Mouse (Mus musculus) thymus, postnatal 14 days (tissue): ENCODE results near the gene Dhdh.
A peak's percentile ranks its signal among the peaks of the same experiment; 100 is the strongest.
"Not testable (repeated sequence)": the region's sequence is repeated elsewhere in the genome, so short reads cannot be mapped to it uniquely, and the experiment has no call there.

ENCODE experiments used
- DNase-seq: peaks from one replicate; pipeline ENCODE4 v3.0.0; 2021

Gene Dhdh

GRCm38 (mm10) chr7:45488293-45489204 is at the start of gene Dhdh:
Dhdh (minus strand) TSS chr7:45488805.
- peak; percentile 48 for DNase-seq

DNA sequence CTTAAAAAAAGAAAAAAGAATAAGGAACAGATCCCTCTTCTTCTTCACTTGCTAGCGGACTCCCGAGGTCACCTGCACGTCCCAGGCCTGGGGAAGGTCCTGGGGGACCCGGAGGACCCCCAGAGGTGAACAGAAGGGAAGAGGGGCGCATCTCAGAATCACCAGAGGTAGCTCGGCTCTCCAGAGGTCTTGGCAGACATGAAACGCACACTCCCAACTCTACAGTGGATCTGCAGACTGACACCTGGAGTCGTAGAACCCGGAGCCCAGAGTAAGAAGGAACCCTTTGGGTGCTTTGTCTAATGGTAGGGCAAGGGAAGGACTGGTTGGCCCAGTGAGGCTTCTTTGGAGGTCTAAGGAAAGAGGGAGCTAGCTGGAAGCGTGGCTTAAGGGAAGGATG is 49.0 kb upstream of the Dhdh start:
- DNase-seq = no peak

DNA sequence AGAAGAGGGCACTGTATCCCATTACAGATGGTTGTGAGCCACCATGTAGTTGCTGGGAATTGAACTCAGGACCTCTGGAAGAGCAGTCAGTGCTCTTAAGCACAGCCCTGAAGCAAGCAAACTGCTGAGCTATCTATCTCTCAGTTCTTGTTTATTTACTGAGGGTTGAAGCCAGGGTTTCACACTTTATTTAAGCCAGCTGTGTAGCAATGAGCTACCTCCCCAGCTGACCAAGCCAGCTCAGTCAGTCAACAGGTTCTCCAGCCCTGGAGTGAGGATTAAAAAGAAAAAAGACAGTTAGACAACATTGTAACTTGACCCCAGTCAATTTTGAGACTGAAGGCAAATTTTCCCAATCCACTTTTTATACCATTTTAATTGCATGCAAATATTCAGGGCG is 47.1 kb upstream of the Dhdh start:
- no peak for DNase-seq

GRCm38 (mm10) chr7:45530643-45531042 is 42.0 kb upstream of the Dhdh start:
- no peak for DNase-seq

- no peak for DNase-seq
Observed at GRCm38 (mm10) chr7:45529461-45529860, 40.9 kb upstream of the Dhdh start.

DNA sequence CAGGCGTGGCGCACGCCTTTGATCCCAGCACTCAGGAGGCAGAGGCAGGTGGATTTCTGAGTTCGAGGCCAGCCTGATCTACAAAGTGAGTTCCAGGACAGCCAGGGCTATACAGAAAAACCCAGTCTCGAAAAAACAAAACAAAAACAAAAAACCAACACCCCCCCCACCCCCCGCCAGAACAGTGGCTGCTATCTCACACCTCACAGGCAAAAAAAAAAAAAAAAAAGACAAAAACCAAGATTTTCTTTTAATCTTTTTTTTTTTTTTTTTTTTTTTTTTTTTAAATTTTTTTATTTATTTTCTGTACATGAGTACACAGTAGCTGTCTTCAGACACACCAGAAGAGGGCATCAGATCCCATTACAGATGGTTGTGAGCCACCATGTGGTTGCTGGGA is 38.6 kb upstream of the Dhdh start:
- not testable (repeated sequence) for DNase-seq

DNA sequence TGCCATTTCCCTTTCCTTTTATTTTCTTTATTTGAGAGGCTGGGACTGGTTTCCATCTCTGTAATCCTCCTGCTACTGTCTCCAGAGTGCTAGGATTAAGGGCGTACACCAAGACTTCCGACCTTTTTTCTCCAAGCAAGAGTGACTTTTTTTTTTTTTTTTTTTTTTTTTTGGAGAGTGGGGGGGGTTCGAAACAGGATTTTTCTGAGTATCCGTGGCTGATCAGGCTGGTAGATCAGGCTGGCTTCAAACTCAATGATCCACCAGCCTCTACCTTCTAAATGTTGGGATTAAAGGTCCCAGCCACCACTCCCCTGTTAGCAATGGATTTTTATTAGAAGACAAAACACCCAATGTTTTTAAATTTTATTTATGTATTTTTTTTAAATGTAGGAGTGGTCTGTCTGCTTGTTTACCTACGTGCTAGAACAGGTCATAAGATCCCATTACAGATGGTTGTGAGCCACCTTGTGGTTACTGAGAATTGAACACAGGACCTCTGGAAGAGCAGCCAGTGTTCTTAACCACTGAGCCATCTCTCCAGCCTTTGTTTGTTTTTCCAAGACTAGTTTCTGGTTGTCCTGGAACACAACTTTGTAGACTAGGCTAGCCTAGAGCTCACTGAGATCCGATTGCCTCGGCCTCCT is 38.0 kb upstream of the Dhdh start:
- peak; percentile 55 for DNase-seq

- peak; percentile 96 for DNase-seq
Observed at GRCm38 (mm10) chr7:45525809-45526473, 37.3 kb upstream of the Dhdh start, which contains the start of the genes Ppp1r15a and Plekha4. Ppp1r15a (minus strand) TSS chr7:45526268. Plekha4 (plus strand) TSS chr7:45526330.

DNA sequence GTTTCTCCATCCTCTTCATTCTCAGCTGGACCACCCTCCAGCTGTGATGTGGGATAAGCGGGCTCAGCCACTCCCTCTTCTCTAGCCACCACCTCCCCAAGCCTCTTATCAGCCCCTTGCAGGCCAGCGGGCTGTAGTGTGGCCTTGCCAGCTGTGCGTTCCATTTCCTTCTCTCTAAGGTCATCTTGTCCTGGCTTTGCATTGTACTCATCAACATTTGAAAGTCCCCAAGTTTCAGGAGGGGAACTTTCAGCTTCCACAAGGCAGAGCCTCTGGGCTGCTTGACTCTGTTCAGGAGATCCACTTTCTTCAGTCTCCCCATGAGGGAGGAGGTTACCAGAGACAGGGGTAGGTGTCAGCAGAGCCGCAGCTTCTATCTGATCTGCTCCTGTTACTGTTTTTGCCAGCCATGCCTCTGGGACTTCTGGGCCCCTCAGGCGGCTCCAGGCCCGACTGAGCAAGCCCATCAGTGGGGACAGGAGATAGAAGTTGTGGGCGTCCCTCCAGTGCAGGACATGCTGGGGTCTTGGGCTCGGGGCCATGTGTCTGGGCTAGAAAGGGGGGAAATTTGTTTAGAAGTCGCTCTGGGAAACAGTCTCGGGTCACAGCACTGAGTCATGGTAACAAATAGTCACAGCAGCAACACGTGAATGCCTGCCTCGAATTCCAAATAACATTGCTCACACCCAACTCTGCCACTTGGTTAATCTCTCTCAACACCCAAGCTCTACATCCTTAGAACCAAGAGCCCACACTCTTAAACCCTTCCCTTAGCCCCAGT is 36.4 kb upstream of the Dhdh start:
- DNase-seq = no peak

DNA sequence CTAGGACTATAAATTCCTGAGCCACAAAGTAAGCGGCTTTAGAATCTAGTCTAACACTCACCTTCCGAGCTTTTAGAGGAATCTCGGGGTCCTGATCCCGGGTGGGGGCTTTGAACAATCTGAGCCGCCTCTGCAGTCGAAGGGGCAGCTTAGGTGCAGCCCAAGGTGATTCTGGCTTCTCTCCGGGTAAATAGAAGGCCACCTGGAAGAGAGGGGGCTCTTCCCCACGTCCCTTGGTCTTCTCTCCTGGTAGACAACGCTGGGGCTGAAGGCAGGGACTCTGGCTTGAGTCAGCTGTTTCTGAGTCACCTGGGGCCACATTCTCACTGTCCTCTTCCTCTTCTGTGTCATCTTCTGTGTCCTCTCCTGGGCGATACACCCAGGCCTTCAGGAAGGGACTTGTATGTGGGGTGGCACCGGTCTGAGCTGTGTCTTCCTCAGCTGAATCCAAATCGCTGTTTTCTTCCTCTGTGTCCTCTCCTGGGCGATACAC is 35.1 kb upstream of the Dhdh start:
- no peak for DNase-seq

DNA sequence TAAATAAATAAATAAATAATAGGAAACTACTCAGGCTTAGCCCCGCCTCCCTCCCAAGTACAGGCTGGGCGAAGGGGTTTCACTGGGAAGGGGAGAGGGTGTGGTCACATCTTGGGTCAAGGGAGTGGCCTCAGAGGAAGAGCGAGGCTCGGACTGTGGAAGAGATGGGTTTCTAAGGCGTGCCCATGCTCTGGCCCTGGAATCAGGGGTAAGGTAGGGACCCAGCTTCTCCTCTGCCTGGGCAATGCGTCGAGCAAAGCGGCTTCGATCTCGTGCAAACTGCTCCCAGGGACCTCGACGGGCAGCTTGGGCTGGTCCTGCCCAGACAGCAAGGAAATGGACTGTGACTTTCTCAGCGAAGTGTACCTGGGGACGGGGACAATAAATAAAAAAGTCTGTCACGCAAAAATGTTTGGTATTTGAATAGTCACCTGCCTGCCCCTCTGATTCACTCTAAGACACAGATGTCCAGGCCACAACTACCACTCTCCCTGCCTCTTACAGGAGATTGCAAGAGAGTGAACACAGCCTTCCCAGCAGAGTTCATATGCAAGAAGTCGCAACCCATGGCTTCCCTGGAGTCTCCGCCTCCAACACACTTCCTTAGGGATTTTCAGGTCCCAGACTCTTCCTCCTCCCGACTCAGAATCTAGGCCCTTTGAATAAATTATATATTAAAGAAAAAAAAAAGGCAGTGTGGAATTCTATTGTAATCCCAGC is 34.5 kb upstream of the Dhdh start:
- DNase-seq = no peak

DNA sequence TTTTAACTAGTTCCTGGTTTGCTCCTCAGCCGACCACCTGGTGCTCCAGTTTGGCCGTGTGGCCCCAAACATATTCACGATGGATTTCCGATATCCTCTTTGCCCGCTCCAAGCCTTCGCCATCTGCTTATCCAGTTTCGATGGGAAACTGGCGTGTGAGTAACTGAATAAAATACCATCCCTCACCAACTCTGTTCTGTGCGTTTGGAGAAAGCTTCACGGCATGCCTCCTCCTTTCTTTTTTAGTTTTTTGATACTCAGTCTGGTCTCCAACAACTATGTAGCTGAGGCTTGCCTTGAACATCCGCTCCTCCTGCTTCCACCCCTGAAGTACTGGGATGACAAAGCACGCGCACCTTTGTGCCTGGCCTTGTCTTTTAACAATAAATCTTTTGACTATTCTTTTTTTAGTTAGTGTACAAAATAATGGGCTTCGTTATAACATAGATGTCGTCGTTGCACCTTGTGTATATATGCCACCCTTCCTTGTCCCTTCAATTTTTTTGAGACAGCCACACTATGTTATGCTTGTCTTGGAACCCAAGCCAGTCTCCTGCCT is 33.7 kb upstream of the Dhdh start:
- DNase-seq = no peak

- DNase-seq = peak; percentile 96
Observed at GRCm38 (mm10) chr7:45521728-45522184, 33.2 kb upstream of the Dhdh start.

GRCm38 (mm10) chr7:45520605-45521004 is 32.0 kb upstream of the Dhdh start:
- DNase-seq = no peak

- DNase-seq = peak; percentile 73
Observed at GRCm38 (mm10) chr7:45519345-45520120, 30.9 kb upstream of the Dhdh start.

GRCm38 (mm10) chr7:45518618-45519017 is 30.0 kb upstream of the Dhdh start:
- no peak for DNase-seq

DNA sequence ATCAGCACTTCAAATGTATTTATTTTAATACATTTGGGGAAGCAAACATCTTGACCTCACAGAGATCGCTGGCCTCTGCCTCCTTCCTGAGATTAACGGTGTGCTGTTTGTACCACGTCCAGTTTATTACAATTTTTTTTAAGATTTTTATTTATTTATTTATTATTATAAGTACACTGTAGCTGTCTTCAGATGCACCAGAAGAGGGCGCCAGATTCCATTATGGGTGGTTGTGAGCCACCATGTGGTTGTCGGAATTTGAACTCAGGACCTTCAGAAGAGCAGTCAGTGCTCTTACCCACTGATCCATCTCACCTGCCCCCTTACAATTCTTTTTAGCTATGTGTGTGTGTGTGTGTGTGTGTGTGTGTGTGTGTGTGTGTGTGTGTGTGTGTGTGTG is 28.2 kb upstream of the Dhdh start:
- not testable (repeated sequence) for DNase-seq

DNA sequence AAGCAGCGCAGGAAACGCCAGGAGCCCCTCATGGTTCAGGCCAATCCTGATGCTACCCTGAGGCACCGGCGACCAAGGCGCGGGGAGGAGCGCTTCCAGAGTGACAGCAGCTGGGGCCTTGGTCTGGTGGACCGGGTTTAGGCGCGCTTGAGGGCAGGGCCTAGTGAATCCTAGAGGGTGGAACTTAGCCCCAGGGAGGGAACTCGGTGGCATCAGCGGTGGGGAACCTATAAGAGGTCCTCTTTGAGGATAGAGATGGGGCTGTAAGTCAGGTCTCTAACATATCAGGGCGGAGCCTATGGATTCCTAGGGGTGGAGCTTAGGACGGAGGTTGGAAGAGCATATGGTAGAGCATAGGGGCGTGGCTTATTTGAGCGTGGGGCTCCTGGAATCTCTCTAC is 26.8 kb upstream of the Dhdh start:
- DNase-seq = no peak

DNA sequence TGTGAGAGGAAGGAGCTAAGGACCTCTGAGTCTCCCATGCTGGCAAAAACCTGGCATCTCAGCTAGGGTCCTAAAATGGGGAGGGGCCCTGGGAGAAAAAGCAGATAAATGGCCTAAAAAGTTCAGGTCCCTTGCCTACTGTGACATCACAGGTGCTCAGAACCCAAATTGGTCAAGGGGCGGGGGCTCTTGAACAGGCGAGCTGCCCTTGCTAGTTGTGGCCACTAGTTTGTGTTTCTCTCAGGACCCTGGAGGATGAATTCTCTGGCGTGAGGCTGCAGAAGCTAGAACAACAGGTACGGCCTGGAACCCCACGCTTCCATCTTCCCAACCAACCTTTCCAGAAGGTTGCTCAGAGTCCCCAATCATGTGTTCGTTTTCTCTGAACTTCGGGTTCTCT is 25.8 kb upstream of the Dhdh start:
- no peak for DNase-seq
